Comparison of ENCODE assay signal across 9 mouse cellular contexts in the genomic region with DNA sequence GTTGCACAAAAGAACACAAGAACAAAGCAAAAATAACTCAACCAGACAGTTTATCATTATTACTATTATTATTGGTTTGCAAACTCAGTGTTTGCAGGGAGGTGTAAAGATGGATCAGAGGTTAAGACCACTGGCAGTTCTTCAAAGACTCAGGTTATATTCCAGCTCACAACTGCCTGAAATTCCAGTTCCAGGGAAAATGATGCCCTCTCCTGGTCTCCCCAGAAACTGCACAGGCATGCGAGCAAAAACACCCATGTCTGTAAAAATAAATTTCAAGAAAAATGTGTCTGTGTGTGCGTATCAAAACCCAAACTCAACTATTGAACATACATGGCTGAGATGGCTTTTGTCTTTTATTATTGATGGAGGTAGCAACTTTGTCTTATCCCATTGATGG. TPM values are rescaled to one million over a fixed set of nuclear protein-coding genes. Genes with fewer than 3 reads are reported as not detected.
A peak's percentile ranks its signal among the peaks of the same experiment; 100 is the strongest.
DNase-seq lines count a peak whose midpoint lies in the region; TF ChIP-seq lines count a peak whose summit lies in the region.
"Had no signal": no experiment of that assay in that cellular context is flagged by ENCODE, and none has a peak within 500 bp of the region (broad histone marks: within the 10 kb centered on the region; RNA-seq: fewer than 3 reads in every experiment).

No protein-coding gene starts in this region.

- peak; percentile 79 for TF ChIP-seq CTCF in cortical plate, adult 2 months (IDR thresholded peaks at IDR 0.05; ENCODE audit: extremely low read depth, insufficient read depth, low read length)

- no peaks in the 10 kb centered on the region for H3K27me3 ChIP-seq in heart, embryonic 10.5 days (ENCODE audit: insufficient read depth, poor library complexity, severe bottlenecking)

- 20% methylated on average over 2 of the region's 2 CpGs for WGBS in heart, embryonic 10.5 days

- intact Hi-C loops in heart, postnatal 10 days (cut with DNase I) = loop anchor here (1.0 to 5.0 kb wide), 3 partner anchors 110 to 240 kb away; no protein-coding TSS in a partner anchor

- no peak overlapping the region for H3K4me3 ChIP-seq in heart, embryonic 10.5 days
- H3K4me3 ChIP-seq in cortical plate, adult 2 months (ENCODE audit: insufficient read depth, low read length) = no peak overlapping the region

- no peak overlapping the region for H3K27ac ChIP-seq in heart, embryonic 10.5 days
- H3K27ac ChIP-seq in cortical plate, adult 2 months (ENCODE audit: insufficient read depth, low read length) = no peak overlapping the region

- H3K36me3 ChIP-seq in heart, embryonic 10.5 days = no peaks in the 10 kb centered on the region

- TF ChIP-seq POLR2A in cortical plate, adult 2 months (IDR thresholded peaks at IDR 0.05; ENCODE audit: extremely low read depth, insufficient read depth, low read length) = no peak

- peak; percentile 72 to 85 for DNase-seq in heart, postnatal 10 days
- DNase-seq in heart, embryonic 10.5 days (ENCODE audit: low spot score) = no peak
- peak; percentile 76 for DNase-seq in 3T3-L1 (ENCODE audit: low read depth, low spot score)
- DNase-seq in Muller cell, postnatal 12 days (ENCODE audit: inconsistent ontology term) = peak; percentile 45
- peak; percentile 58 for DNase-seq in layer of hippocampus, adult 9-10 months (ENCODE audit: low spot score)
- peak; percentile 32 for DNase-seq in naive thymus-derived CD4-positive, alpha-beta T cell, adult 2 months (ENCODE audit: low read depth)
- no peak for DNase-seq in natural killer cell, adult 2 months (ENCODE audit: low spot score in 2 of 2)

- H3K9me3 ChIP-seq in heart, embryonic 10.5 days = no peaks in the 10 kb centered on the region

- H3K4me1 ChIP-seq in heart, embryonic 10.5 days = peaks cover 35% of the 10 kb centered on the region
- peaks cover 3% of the 10 kb centered on the region; the same call in 1 of the 2 replicates for H3K4me1 ChIP-seq in cortical plate, adult 2 months (ENCODE audit: control insufficient read depth, insufficient read depth, low read length)

RNA-seq across cellular contexts. Expression of a gene that starts 2.3 kb away (rescaled TPM):
- 10 to 100 TPM; 52.5 to 62.2 TPM for total RNA-seq in heart, postnatal 10 days (2021)
- 18.3 and 20.0 TPM in 2 replicates for polyA plus RNA-seq in heart, embryonic 10.5 days (2016; fragmentation: Nextera tagmentation; extraction: Ambion mirVana)
- polyA plus RNA-seq in cortical plate, adult 2 months (2012; rRNA removed) = 56.9 and 58.3 TPM in 2 replicates

RNA-seq across cellular contexts. Expression of a gene that starts 58.5 kb away (rescaled TPM):
- under 1 TPM in 1 of 2 experiments, not detected in 1; 0.31 TPM for total RNA-seq in heart, postnatal 10 days (2021)
- 0.19 and 0.30 TPM in 2 replicates for polyA plus RNA-seq in heart, embryonic 10.5 days (2016; fragmentation: Nextera tagmentation; extraction: Ambion mirVana)
- polyA plus RNA-seq in cortical plate, adult 2 months (2012; rRNA removed) = 0.08 TPM in 1 of 2 replicates, not detected in the other
- total RNA-seq: layer of hippocampus, adult 8-10 months had no signal

Comparison
In these comparisons a context has a peak if more than half of its experiments do, and no peak if none do; other contexts are left out.
1. DNase-seq: peak in heart, postnatal 10 days (2 of 2), 3T3-L1 (single experiment), Muller cell, postnatal 12 days (single experiment), layer of hippocampus, adult 9-10 months (single experiment) and naive thymus-derived CD4-positive, alpha-beta T cell, adult 2 months (single experiment); none in heart, embryonic 10.5 days (single experiment) and natural killer cell, adult 2 months (0 of 2).